Mouse (Mus musculus) common myeloid progenitor, adult 5-6 weeks (primary cell): ENCODE measurements around the gene Cdca4. TPM values are rescaled to one million over a fixed set of nuclear protein-coding genes. Genes with fewer than 3 reads are reported as not detected.
"Not testable (repeated sequence)": the region's sequence is repeated elsewhere in the genome, so short reads cannot be mapped to it uniquely, and the experiment has no call there.

Experiments used
- ATAC-seq: replicated peaks from 2 replicates; pipeline ENCODE4 v1.8.0; 2016; ENCODE audit warnings: low read depth, mild to moderate bottlenecking, moderate TSS enrichment, inconsistent platforms; ENCODE audit not compliant: poor library complexity, severe bottlenecking
- total RNA-seq: library from RNA; stranded (forward); fragments of 200-1000, 187-1606 nt; gene quantifications from 2 replicates; pipeline ENCODE4 v1.2.3, GENCODE M21; 2017

Cdca4 gene
- total RNA-seq, 1 experiment from 2014 or later, result 64.7 TPM

DNA sequence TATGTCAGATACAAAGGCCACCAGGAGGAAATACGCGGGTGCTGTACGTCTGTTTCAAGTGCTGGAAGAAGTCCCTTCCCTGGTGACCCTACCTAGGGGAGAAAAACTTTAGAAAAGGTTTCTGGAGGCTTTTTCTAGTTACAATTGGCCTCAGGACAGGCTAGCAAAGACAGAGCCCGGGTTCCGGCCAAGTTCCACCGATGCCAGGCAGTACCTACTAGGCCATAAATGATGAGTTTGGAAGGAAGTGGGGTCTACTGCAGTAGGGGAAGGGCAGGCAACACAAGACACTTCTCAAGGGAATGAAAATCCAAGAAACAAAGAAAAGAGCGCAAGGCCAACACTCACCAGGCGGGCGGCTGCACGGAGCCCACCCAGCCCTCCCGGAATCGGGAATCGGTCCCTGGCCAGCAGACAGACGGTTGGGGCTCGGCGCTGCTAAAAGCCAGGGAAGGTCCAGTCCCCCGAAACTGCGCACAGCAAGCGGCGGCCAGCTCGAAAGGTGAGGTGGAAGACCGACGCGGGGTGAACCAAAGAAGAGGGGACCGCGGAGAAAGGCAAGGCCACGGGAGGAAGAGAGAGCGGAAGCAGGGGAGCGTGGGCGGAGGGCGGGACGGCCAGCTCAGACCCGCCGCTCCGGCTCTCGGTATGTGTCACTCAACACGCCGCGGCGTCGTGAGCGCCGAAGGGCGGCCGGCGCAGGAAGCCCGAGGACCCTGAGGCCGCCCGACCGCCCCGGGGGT lies 551 bp downstream of the Cdca4 start:
- peak; percentile 34 for ATAC-seq

DNA sequence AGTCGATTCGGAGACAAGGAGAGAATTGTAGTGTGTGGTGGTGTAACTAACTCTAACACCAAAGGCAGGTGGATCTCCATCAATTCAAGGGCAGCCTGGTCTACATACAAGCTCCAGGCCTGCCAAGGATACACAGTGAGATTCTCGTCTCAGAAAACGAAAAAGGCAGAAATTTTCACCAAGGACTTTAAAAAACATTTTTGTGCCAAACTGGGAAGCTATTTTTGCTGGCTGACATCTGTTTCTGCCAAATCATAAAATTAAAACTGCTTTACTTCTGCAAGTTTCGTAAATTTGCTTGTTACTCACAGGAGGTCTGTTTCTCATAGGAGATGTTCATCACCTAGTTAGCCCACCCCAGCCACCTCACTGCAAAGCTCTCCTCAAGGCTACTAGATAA lies 3.3 kb downstream of the Cdca4 start:
- ATAC-seq, result no peak

DNA sequence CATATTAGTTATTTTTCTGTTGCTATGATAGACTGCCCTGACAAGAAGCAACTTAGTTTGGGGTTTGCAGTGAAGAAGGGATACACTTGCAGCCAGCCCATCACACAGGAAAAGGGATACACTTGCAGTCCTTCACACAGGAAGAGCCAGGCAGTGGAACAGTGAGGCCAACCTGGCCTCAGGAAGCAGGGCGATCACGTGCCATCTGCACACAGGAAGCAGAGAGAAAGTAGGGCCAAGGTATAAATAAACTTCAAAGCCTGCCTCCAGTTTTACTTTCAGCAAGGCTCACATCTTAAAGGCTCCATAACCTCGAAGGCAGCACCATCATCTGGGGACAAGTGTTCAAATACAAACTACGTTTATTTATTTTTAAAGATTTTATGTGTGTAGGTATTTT lies 6.0 kb downstream of the Cdca4 start:
- peak; percentile 43 for ATAC-seq

DNA sequence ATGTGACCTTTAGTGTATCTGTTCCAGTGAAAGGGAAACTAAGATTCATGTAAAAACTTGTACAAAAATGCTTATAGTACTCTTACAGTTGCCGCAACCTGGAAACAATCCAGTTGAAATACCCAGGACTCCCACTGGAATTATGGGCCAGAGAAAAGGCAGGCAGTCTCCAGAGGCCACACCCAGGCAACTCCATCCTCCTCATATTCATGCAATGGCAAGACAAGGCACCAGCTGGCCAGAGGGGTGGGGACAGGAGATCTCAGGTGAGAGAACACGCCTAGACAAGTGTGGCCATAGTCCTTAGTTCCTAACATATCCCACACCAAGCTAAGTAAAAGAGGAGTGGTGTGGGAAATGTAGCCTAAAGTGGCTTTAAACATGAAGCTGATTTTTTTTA lies 6.5 kb downstream of the Cdca4 start:
- no peak for ATAC-seq

DNA sequence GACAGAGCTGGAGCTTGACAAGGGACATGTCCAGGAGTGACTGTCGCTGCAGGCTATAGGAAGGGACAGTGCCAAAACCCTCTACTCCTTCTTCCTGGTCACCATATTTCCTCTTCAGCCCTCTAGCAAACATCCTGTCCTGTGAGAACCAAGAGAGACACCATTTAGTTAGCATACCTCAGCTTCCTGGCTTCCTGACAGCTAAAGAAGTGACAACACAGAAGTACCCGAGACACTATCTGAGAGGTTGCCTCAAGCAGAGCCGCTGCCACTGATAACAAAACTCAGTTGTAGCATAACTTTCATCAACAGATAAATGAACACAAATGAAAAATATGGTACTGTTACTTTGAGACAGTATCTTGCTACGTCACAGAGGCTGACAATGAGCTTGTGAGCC lies 7.2 kb downstream of the Cdca4 start:
- no peak for ATAC-seq

DNA sequence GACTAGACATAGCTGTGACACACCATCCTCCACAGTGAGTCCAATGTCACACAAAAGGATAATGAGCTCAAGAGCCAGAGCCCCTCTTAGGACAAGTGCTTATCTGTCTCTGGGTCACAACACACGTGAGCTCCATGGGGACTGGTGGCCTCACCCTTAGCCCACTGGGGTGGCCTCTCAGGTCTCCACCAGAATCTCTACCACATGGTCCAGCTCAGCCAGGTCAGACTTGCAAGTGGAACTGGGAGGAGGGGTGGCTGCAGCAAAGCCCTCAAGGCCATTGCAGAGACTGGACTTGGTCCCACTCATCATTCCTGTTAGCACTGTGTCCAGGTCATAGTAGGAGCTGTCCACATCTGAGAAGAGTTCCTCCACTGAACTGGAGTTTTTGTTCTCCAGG lies 8.0 kb downstream of the Cdca4 start:
- ATAC-seq, result no peak

DNA sequence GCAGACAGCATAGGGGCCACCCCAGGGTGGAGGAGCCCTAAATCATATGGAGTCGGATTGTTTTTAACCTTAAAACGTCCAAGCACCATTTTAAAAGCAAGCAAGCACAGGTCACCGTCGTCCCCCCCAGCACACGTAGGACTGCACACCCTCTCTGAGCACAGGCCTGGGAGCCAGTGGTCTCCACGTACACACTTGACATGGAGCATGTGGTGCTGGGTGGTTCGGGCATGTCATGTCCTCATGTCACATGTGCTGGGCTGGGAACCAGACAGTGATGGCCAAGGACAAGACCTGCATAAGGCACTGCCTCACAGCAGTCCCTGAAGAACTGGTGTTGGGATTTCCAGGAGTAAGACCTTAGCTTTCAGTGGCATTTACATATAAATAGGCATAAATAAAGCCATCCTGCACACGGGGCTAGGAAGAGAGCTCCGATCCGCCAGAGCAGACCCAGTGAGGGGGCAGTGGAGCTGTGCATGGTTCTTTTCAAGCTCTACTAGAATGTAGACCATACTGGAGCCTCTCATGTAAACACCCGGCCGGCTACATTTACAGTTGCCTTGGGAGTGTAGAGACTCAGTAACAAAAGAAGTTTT lies 8.7 kb downstream of the Cdca4 start:
- ATAC-seq, result no peak

DNA sequence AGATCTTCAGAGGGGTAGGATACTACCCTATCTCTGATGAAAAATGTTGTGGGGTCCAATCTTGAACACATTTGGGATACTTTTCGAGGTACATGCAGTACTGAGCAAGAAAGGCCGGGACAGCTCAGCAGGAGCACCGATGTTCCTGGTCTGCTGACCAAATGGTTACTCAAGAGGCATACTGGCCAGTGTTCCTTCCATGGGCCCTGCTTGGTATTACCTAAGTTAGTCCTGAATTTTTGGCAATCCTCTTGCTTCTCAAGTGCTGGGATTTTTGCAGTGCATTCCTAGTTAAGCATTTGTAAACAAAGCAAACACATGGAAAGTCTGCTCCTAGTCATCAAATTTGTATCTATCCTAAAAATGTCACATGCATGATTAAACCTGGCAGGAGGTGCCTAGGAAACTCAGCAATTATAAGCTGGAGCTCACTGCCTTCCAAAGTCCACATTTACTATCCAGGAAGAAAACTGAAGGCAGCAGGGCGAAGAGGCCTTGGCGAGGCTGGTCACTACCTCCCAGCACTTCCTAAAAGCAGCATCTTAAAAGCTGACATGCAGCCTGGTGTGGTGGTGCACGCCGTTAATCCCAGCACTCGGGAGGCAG lies 10.1 kb downstream of the Cdca4 start:
- no peak for ATAC-seq

DNA sequence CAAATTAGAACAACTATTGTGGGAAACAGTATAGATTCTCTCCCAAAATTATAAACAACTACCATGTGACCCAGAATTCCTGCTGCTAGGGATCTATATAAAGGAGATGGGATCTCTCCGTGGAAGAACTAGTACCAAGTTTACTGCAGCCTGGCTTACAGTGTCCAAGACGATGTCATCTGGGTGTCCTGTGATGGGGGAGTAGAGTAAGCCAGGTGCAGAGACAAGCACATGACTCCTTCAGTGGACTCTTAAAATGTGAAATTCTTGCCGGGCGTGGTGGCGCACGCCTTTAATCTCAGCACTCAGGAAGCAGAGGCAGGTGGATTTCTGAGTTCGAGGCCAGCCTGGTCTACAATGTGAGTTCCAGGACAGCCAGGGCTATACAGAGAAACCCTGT lies 12.4 kb downstream of the Cdca4 start:
- not testable (repeated sequence) for ATAC-seq

DNA sequence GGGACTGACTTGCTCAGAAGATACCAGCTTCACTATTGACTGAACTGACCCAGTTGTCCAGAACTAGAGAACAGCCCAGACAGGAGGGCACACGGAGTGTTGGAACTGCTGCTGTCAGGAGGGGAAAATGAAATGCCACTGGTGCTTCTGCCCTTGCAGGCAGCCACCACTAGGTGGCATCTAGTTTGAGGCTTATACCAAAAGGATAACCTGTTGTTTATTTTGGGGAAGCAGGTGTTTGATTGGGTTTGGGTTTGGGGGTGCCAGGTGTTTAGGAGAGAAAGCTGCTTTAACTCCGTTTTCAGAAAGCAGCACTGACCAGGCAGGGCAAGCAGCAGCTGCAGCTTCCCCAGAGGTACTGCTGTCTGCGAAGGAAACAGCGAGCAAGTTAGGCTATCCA lies 12.9 kb downstream of the Cdca4 start:
- ATAC-seq, result peak; percentile 79

DNA sequence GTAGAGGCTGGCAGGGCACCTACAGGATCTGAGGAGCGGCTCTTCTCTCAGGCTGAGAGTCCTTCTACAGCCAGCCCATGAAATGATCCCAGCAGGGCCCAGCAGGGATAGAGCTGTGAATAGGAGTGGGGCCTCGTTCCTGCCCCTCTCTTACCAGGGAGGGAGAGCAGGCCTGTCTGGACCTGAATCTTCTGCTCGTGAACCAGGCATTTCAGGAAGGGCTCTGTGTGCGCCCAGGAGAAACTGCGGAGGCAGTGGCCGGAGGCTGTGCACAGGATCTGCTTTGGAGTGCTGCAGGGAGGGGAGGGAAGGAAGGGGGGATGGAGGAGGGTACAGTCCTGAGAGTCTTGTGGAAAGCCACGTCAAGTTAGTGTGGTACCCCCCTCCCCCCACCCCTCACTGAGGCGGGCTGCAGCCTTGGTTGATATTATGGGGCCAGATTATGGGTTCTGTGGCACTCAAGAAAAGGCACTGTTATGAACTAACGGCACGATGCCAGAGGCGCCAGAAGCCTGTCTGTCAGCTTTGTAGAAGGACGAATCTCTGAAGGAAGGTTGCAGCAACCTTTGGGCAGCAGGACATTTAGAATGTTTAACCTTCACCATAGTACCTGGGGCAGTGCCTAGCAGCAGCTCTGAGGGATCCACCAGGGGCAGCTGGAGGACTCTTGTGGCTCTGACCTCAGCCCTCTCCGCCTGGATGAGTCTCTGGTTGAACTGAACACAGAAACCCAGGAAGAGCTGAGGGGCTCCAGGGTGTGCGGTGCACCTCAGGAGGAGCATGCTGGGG lies 14.3 kb downstream of the Cdca4 start:
- no peak for ATAC-seq

DNA sequence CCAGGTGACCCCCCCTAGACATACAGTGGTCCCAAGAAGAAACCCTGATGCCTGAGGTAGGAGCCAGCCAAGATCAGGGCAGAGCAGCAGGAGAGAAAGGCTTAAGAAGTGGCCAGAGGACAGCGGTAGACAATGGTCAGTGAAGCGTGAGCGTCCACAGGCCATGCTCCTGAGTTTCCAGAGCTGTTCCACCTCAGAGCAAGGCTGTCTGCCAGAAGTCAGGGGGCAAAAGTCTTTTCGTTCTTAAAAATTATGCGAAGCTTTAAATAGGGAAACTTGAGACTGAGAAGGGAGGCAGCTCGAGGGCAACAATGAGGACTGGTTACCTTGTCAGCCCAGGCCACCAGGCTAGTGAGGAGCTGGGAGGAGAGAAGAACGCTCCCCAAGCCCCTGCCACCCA lies 15.9 kb downstream of the Cdca4 start:
- ATAC-seq, result no peak

DNA sequence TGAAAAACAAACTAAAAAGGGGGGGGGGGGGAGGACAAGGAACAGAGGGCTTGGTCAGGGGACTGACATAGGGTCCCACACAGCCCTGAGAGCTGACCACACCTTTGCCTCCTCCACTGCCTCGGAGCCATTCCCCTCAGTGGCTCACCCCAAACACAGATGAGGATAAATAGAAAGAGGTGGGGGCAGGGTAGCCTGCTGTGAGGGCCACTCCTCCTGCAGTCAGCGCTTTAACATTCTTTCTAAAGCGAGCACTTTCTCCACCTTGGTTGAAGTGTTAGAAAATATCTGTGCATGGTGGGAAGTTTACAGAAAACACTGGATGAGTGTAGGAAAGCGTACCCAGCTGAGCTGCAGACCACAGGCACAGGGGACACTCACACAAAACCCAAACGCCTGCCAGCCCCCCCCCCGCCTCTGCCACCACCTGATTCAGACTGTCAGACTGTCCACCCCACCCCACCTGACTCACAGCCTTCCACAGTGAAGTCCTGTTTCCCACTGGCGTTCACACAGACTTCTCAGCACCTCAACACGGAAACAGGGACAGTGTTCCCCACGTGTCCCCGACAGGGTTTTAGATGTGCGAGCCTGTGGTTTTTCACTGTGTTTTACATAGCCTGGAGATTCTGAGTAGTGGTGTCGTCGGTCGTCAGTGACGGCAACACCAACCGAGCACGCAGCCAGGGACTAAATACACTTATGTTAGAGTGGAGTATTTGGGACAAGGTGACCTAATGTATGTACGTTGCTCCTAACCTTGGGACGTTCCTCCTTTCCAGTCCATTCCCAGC lies 18.9 kb downstream of the Cdca4 start:
- no peak for ATAC-seq

DNA sequence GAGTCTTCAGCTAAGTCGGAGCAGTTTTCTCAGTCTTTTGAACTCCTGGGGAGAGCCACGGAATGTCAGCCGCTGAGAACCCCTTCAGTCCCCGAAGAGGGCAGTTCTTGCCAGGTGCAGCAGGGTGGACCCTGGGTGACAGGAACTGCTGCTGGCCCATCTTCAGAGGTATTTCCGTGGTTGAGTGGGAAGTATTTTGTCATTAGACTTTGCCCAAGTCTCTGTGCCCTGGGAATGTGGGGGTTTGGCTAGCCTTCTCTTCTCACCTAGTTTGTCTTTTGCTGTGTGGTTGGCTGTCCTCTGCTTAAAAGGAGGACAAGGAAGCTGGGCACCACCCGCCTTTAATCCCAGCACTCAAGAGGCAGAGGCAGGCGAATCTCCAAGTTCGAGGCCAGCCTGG lies 19.6 kb downstream of the Cdca4 start:
- no peak for ATAC-seq

DNA sequence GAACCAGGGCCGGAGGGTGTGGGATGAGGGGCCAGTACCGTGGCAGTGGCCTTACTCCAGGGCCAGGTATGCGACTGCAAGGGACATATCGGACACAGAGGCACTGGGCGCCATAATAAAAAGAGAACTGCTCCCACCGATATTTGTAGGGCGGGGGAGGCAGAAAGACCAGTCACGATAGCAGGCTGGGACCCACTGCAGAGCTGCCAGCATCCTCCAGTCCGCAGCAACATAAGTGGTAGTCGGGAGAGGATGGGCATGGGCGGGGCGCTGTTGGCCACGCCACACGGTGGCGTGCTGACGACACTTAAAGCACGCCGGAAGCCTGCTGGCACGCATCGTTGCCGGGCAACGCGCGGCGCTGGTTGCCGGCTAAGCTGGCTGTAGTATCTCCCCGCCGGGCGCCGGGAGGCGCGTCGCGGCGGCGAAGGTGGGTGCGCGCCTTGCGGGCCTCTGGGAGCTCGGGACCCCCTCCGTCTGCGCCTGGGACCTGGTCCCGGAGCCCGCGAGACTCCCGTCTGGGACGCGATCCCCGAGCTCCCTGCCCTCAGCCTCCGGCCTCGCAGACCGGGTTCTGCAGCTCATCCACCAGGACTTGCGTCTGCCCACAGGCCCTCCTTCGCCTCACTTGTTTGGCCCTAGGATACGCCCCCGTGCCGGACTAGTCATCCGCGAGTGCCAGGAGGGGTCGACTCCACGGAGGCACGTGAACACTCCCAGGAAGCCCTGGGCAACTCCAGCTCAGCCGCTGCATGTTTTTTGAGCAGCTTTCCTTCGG lies 20.4 kb downstream of the Cdca4 start, which contains the start of gene Clba1:
TSS of gene Clba1 (plus strand) at position 351 of the 778 bp plus-strand sequence.
- peak; percentile 90 for ATAC-seq

DNA sequence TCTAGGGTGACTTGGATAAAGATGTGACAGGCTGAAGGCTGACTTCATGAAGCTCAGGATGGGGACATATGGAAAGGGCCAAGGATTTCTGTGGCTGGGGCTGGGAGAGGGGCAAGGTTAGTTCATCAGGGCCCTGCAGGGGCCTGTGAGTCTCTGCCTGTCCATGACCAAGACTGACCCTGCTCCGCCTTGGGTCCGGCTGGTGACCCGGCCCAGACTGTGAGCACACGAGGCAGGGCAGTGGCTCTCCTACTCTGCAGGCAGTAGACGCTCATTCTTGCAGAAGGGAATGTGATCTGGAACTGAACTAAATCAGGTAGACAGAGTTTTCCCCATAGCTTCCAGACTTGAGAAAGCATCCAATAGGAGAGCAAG lies 21.0 kb downstream of the Cdca4 start:
- no peak for ATAC-seq

DNA sequence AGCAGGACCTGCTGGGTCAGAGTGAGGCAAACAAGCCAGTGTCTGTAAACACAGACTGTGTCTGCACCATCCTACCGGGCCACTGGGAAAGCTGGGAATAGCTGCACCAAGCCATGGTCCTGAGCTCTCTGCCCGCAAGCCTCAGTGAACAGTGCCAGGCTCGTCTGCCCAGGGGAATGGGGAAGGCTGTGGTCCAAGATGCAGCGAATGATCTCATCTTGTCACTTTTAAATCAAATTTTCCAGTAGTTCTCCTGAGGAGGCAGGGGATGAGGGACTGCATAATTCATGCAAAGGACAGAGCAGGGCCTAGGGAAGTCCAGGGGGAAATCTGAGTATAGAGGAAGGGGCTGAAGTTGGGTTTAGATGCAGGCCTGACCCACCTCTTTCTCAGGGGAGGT lies 21.4 kb downstream of the Cdca4 start:
- ATAC-seq, result no peak

DNA sequence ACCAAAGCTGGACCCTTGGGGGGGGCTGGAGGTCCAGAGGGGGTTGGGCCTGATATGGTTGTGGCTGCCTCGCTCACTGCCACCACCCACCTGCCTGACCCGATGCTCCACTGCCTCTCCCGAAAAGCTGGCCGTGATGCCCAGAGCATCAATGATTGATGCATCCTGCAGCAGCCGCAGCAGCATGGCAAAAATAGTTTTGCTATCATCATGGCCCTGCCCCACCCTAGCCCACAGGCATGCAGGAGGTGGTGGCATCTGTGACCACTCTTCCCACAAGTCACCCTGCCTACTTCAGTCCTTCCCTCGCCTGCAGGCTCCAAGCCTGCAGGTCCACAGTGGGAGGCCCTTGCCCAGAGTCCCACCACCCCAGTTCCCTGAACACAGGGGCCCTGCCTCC lies 23.2 kb downstream of the Cdca4 start:
- peak; percentile 37 for ATAC-seq

DNA sequence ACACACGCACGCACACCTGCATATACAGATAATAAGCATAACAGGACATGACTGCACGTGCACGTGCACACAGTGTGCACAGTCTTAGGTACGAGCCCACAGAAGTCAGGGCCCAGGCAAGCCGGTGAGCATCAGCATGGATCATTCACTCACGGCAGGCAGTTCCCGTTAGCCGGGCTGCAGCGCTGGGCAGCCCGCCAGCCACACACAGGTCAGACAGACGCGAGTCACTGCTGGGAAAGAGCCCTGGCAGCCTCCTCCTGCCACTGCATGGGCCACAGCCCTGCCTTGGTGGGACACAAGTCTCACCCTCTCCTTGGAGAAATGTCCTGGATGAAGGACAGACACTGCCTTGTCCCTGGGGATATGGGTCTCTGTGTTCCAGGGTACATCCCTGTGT lies 25.2 kb downstream of the Cdca4 start:
- ATAC-seq, result 0 out of 2 replicates have a peak, but pooled peaks have one; percentile 9
